Mouse (Mus musculus): ENCODE data around the gene Psma6.
"Not testable (repeated sequence)": the region's sequence is repeated elsewhere in the genome, so short reads cannot be mapped to it uniquely, and the experiment has no call there.

The Psma6 gene

DNA sequence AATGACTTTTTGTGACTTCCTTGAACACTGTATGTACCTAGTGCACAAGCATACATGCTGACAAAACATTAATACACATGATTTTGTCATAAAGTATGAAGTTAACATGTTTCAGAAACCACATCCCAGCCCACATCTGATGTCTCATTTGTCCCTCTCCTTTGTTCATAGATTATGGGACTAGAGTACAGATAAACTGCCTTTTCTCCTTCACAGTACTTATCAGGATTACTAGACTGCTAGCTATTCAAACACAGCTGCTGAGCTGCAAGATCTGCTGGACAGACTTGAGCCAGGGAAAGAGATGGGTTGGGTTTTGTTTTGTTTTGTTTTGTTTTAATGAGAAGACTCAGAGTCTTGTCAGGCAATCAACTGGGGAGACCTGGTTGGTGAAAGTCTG is 8.1 kb downstream of the Psma6 start:
- DNase-seq (ENCODE audit: extremely low read depth, low read depth, low spot score) = no peak

DNA sequence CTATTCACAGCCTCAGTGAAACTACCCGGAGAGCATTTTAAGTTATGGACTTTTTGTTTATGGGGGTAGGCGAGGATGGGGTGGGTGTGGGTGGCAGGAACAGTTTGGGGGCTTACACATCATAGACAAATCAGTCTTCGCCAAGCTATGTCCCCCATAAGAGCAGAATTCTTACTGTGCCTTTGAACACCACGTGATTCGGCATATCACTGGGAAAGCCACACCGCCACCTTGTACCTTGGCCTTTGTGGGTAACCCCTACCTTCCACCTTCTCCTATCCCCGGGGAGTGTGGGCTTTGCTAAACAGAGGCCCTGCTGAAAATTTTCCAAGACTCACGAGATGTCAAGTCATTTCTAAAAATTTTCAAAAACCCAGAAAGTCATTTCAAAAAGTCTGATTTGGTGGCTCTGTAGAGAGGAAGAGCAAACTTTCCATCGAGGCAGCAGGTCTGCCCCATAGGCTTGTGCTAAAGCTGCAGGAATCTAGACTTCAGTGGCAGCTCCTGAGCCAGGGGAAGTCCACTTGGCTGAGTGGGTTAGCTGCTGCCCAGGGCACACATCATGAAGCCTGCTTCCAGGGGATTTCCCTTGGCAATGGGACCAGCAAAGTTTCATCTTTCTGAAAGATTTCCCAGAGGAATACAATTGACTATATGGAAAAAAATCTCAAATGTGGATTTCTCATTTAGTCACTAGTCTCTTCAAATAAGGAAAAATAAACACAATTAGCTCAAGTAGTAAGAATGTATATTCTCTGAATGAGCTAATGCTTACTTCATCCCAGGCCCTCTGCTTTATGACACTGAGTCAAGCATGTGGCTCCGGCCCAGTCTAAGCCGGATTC is 8.9 kb downstream of the Psma6 start:
- DNase-seq (ENCODE audit: extremely low read depth, low read depth, low spot score) = no peak

DNA sequence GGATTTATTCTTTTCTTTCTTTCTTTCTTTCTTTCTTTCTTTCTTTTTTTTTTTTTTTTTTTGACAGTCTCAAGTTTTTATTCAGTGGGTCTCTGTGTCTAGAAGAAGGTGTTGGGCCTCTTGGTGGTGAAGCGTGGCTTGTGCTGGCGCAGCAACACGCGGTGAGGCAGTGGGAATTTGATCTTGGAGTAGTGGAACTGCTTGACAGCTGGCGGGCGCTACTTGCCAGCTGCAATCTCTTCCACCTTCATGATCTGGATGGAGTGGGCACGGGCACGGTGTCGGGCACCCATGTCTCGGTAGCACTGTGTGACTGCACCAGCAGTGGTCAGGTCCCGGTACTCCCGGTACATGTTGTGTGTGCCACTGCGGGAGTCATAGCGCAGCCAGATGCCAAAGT is 11.6 kb downstream of the Psma6 start:
- not testable (repeated sequence) for DNase-seq (ENCODE audit: extremely low read depth, low read depth, low spot score)

DNA sequence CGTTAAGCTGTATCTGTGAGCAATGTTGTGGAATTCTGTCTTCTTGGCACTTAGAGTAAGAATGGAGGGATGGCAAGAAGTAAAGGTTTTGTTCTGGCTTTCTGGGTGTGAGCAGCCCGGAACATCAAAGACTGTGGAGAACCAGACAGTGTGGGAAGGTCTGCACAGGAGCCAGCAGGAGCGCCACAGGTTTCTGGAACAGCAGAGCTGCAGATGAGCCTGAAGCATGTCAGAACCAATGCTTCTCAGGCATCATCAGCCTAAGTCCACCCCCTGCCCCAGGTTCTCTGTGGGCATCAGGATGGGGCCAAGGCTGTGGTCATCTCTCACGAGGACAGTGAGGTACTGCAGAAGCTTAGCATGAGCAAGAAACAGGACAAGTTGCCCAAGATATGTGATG is 12.5 kb downstream of the Psma6 start:
- DNase-seq (ENCODE audit: extremely low read depth, low read depth, low spot score) = no peak

- DNase-seq (ENCODE audit: extremely low read depth, low read depth, low spot score) = no peak
Observed at GRCm38 (mm10) chr12:55397544-55398239, 13.7 kb downstream of the Psma6 start.

GRCm38 (mm10) chr12:55398240-55399127 is 14.5 kb downstream of the Psma6 start:
- no peak for DNase-seq (ENCODE audit: extremely low read depth, low read depth, low spot score)

DNA sequence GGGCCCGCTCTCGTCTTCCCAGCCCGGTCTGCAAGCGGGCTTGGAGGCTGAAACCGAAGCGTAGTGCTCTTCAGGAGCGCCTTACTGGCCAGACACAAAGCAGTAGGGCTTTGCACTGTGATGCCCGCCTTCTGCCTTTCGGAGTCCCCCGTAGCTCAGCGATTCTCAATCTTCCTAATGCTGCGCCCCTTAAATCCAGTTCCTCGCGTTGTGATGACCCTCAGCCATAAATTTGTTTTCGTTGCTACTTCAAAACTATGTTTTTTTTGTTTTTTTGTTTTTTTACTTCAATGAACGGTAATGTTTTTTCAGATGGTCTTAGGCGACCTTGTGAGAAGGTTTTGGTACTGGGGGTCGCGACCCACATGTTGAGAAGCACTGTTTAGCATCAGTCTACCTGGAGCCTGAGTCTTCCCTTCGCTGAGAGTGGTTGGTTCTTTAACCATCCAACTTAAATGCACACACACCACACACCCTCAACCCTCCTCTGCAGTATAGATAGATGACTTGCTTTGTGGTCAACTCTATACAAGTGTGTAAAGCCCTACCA is 15.2 kb downstream of the Psma6 start:
- DNase-seq (ENCODE audit: extremely low read depth, low read depth, low spot score) = no peak

DNA sequence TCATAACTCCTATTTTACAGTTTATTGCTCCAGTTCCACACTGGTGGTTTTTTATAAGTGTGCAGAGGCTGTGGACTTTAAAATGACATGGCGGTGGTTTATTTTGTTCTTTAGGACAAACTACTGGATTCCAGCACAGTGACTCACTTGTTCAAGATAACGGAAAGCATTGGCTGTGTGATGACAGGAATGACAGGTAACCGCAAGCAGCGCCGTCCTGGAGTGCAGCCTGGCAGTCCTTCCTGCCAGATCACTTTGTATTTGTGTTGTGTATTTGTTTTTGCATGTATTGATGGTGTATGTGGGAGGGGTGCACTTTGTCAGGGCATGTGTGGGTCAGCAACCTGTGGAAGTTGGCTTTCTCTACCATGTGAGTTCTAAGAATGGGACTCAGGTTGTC is 23.9 kb downstream of the Psma6 start:
- no peak for DNase-seq (ENCODE audit: extremely low read depth, low read depth, low spot score)

GRCm38 (mm10) chr12:55415255-55415654 is 31.2 kb downstream of the Psma6 start:
- no peak for DNase-seq (ENCODE audit: extremely low read depth, low read depth, low spot score)

GRCm38 (mm10) chr12:55415762-55416161 is 31.7 kb downstream of the Psma6 start:
- DNase-seq (ENCODE audit: extremely low read depth, low read depth, low spot score) = no peak

DNA sequence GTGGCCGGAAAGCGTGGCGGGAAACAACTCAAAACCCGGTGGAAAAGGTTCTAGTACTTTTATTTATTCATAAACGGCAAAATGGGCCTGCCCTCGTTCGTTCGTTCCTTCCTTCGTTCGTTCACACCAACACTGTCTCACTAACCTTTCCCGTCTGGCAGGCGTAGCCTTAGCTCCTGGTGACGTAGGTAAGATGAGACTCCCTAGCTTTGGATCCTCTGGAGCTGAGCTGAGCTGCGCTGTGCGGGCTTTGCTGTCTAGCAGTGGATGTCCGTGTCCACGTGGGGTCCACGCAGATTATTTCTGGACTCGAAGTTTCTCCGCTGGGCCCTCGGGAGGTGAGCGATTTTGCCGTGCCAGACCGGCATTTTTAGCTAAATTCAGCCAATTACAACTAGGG is 36.2 kb downstream of the Psma6 start:
- DNase-seq (ENCODE audit: extremely low read depth, low read depth, low spot score) = no peak

DNA sequence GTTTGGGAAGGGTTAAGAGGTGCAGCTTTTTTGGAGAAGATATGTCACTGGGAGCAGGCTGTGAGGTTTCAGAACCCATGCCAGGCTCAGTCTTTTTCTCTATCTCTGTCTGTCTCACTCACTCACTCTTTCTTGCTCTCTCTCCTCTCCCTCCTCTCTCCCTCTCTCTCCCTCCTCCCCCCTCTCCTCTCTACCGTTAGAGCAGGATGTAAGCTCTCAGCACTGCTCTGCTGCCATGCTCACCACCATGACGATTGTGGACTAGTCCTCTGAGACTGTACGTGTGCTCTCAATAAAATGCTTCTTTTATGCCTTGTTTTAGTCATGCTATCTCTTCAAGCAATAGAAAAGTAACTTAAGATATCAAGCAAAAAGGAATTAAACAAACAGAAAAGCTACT is 38.0 kb downstream of the Psma6 start:
- no peak for DNase-seq (ENCODE audit: extremely low read depth, low read depth, low spot score)

DNA sequence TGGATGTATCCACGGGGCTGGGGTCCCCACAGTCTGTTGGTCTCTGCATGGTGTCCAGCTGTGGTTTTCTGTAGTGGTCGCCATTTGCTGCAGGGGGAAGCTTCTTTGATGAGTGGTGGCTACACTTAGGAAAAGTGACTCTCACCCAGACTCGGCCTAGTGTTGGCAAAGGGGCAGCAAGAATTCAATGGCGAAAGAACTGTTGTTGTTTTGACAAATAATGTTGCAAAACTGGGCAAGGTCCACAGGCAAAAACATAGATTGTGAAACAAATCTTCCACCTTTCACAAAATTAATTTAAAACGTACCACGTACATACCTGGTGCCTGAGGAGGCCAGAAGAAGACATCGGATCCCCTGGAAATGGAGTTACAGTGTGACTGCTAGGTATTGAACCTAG is 42.3 kb downstream of the Psma6 start:
- DNase-seq (ENCODE audit: extremely low read depth, low read depth, low spot score) = no peak

DNA sequence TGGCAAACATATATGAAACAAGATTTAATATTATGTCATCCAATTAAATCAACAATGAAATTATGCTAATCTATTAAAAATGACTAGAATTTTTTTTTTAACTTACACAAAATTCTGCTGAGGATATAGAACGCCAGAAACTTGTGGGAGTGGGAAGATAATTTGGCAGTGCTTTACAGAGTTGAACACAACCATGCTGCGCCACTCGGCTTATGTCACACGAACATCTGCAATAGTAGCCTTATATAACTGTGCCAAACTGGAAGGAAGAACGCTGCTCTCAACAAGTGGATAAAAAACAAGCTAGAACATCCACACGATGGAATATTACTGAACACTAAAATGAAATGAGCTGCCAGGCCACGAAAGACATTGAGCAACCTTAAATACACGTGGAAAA is 45.2 kb downstream of the Psma6 start:
- no peak for DNase-seq (ENCODE audit: extremely low read depth, low read depth, low spot score)

DNA sequence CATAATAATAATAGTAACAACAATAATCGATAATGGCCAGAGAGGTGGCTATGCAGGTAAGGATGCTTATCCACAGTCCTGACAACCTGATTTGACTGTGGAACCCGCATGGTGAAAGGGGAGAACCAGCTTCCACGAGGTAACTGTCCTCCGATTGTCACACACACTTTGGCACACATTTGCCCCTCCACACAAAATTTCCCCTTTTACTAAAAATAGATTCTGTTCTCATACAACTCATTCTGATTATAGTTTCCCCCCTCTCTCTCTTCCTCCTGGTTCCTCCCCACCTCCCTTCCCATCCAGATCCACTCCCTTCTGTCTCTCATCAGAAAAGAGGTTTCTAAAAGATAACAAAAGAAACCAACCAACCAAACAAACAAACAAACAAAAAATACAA is 45.9 kb downstream of the Psma6 start:
- no peak for DNase-seq (ENCODE audit: extremely low read depth, low read depth, low spot score)

- DNase-seq (ENCODE audit: extremely low read depth, low read depth, low spot score) = no peak
Observed at GRCm38 (mm10) chr12:55432284-55432919, 48.4 kb downstream of the Psma6 start.

- DNase-seq (ENCODE audit: extremely low read depth, low read depth, low spot score) = no peak
Observed at GRCm38 (mm10) chr12:55432920-55433284, 48.9 kb downstream of the Psma6 start.

GRCm38 (mm10) chr12:55433802-55434435 is 49.9 kb downstream of the Psma6 start:
- DNase-seq (ENCODE audit: extremely low read depth, low read depth, low spot score) = no peak

GRCm38 (mm10) chr12:55435080-55435479 is 51.1 kb downstream of the Psma6 start:
- DNase-seq (ENCODE audit: extremely low read depth, low read depth, low spot score) = no peak

DNA sequence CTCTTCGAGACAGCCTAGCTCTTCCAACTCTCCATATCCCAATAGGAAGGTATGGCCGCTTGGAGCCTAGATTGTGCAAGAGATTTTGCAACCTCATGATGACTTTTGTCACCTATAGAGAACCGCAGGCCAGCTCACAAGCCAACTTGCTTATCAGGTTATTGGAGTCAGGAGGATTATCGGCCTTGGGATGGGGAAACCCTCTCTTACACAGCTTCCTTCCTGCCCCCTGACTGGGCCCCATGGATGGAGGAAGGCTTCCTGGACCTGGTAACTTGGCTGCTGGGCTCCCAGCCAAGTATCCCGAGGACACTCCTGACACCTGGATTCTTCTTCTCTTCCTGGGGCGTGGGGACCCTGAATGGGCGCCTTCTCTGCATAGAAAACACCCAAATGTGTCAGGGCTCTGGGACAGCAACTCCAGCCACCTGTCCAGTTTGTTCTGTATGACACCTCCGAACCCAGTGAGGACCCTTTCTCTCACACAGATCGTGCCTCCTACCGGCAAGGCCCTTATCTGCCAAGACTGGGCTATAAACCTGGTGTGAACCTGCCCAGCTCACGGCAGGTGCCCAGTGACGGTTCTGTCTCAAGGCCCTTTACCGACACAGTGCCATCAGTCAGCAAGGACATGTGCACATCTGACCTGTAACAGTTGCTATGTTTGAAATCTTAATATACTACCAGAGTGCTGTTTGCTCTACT is 53.3 kb downstream of the Psma6 start:
- peak; percentile 94 for DNase-seq (ENCODE audit: extremely low read depth, low read depth, low spot score)
